Mouse (Mus musculus) urinary bladder, postnatal 10 days (tissue): ENCODE data around the gene Gm9747.

ENCODE experiments used
- DNase-seq: peaks from one replicate; pipeline ENCODE4 v3.0.0; 2022; ENCODE audit warnings: low spot score

The Gm9747 gene

GRCm38 (mm10) chr1:82232812-82233211, at the start of gene Gm9747:
TSS of gene Gm9747 (plus strand) at chr1:82233112.
- no peak for DNase-seq

GRCm38 (mm10) chr1:82183913-82184442, 48.9 kb upstream of the Gm9747 start:
- no peak for DNase-seq

- DNase-seq: no peak
Measured at GRCm38 (mm10) chr1:82188549-82189231, 44.2 kb upstream of the Gm9747 start.

- no peak for DNase-seq
Measured at GRCm38 (mm10) chr1:82189516-82189915, 43.4 kb upstream of the Gm9747 start.

- DNase-seq: no peak
Measured at GRCm38 (mm10) chr1:82191579-82191978, 41.3 kb upstream of the Gm9747 start.

GRCm38 (mm10) chr1:82199918-82200317, 33.0 kb upstream of the Gm9747 start:
- DNase-seq: no peak

GRCm38 (mm10) chr1:82200636-82201035, 32.3 kb upstream of the Gm9747 start:
- no peak for DNase-seq

GRCm38 (mm10) chr1:82207511-82207910, 25.4 kb upstream of the Gm9747 start:
- no peak for DNase-seq

- DNase-seq: no peak
Measured at GRCm38 (mm10) chr1:82220673-82221396, 12.1 kb upstream of the Gm9747 start.

GRCm38 (mm10) chr1:82221462-82221861, 11.4 kb upstream of the Gm9747 start:
- no peak for DNase-seq

GRCm38 (mm10) chr1:82223042-82223795, 9.7 kb upstream of the Gm9747 start:
- DNase-seq: no peak

- DNase-seq: no peak
Measured at GRCm38 (mm10) chr1:82228841-82229240, 4.1 kb upstream of the Gm9747 start.

GRCm38 (mm10) chr1:82234616-82235015, 1.7 kb downstream of the Gm9747 start:
- no peak for DNase-seq

GRCm38 (mm10) chr1:82235455-82236104, 2.7 kb downstream of the Gm9747 start:
- DNase-seq: no peak

- no peak for DNase-seq
Measured at GRCm38 (mm10) chr1:82238245-82238644, 5.3 kb downstream of the Gm9747 start.

- DNase-seq: no peak
Measured at GRCm38 (mm10) chr1:82239409-82240201, 6.7 kb downstream of the Gm9747 start.

GRCm38 (mm10) chr1:82243260-82243825, 10.4 kb downstream of the Gm9747 start:
- no peak for DNase-seq

- no peak for DNase-seq
Measured at GRCm38 (mm10) chr1:82245002-82245401, 12.1 kb downstream of the Gm9747 start.

- no peak for DNase-seq
Measured at GRCm38 (mm10) chr1:82247221-82247951, 14.5 kb downstream of the Gm9747 start.

- no peak for DNase-seq
Measured at GRCm38 (mm10) chr1:82253789-82254445, 21.0 kb downstream of the Gm9747 start.
